Mouse (Mus musculus): ENCODE results near the gene Col4a1. TPM values are rescaled to one million over a fixed set of nuclear protein-coding genes. Genes with fewer than 3 reads are reported as not detected.

Gene Col4a1
- 2.4 and 3.6 TPM in 2 replicates for total RNA-seq (2017)

DNA sequence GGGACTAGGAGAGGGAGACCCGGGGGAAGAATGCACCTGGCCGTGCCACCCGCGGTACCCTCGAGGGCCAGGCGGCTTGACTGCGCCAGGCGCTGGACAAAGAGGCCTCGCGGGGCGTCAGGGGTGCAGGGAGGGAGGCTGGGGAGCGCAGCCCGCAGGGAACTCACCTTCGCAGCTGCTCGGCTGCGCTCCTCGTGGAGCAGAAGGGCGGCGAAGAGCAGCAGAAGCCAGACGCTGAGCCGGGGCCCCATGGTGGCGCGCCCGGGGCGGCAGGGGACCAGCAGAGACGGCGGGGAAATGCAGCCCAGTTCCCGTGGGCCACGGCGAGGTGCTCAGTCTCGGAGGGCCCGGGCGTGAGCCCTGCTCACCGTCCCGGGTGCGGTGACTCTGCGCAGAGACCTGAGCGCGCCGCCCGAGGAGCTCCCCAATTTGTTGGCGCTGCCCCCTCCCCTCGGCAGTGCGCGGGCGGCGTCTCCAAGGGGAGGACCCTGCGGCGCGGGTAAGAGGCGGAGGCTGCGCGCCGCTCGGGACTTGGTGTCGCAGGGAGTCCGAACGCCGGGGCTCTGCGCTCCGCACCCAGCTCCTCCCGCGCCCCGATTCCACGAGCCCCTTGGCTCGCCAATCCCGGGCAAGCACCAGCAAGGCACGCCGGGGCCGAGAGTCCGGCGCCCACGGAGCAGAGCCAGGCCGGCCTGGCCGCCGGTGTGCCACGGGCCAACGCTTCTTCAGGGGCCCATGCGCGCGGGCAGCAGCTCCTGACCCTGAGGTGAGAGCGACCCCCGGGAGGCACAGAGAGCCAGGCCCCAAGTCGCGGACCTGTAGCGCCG, at the start of gene Col4a1, which contains the start of gene Col4a2:
Gene Col4a1, minus strand, starts transcription at position 478 of the 827 bp plus-strand sequence.
Gene Col4a2, plus strand, starts transcription at position 457 of the 827 bp plus-strand sequence.
- peak; percentile 33 for ATAC-seq (replicated peaks; ENCODE audit: low read depth, poor library complexity, severe bottlenecking)

DNA sequence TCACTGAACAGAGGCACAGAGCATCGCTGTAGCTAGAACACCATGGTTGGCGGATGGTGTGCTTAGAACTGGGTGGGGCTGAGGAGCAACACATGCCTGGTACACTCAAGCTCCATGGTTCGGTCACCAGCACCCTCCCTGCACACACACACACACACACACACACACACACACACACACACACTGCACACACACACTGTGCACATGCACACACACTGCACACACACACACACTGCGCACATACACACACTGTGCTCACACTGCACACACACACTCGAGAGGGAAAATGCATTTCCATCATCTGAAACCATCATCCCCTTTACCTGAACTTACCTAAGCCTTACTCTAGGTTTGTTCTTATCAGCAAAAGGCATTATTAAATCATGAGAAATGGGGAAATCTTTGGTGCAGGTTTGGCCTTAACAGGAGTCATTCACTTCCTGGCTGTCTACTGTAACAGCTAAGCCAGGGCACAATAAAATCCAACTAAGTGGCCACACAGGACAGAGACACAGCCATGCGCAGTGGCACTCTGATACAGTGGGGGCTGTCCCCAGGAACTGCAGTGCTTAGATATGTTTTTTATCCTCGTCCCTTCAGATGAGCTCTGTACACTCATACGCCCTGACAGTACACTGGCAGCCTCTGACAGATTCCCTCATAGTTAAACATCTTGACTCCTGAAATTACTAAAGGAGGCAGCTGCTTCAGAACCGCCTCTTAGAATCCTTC, 49.1 kb upstream of the Col4a1 start:
- ATAC-seq (replicated peaks; ENCODE audit: low read depth, poor library complexity, severe bottlenecking): no peak

DNA sequence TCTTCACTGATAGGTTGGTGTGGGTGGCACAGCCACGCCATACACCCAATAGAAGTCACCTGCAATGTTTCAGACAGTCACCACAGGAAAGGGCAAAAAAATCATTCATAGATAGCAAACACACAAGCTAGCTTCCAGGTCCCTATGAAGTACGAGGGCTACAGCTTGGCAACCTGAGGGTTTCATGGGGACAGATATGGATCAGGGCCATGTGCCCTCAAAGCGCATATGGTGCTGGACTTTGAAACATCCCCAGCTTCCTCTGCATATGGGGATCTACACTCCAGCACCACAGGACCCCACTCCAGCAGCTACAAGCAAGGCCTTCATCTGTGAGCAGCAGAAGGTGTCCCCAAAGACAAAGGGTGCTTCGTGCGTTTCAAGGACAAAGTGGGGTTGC, 47.2 kb upstream of the Col4a1 start:
- no peak for ATAC-seq (replicated peaks; ENCODE audit: low read depth, poor library complexity, severe bottlenecking)

DNA sequence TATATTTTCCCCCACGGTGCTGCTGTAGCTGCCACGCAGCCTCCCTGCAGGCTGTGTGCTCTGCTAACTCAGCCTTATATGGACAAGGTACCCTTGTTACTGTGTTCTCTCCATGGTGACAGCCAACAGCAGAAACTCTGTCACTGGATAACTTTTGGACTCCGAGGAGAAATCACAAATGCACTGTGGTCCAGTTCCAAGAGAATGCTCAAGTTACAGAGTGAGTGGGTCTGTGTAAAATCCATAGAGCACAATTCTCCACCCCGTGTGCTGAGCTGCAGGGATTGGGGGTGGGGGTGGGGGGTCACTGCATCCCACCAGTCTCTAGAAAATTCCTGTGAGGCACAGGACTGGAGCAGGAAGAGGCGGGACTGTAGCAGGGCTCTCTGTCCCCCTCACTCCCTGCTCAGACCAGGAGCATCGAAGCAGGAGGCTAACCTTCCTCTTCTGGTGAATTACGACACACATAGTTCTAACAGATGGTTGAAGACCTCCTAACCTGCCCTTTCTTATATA, 45.4 kb upstream of the Col4a1 start:
- ATAC-seq (replicated peaks; ENCODE audit: low read depth, poor library complexity, severe bottlenecking): no peak

DNA sequence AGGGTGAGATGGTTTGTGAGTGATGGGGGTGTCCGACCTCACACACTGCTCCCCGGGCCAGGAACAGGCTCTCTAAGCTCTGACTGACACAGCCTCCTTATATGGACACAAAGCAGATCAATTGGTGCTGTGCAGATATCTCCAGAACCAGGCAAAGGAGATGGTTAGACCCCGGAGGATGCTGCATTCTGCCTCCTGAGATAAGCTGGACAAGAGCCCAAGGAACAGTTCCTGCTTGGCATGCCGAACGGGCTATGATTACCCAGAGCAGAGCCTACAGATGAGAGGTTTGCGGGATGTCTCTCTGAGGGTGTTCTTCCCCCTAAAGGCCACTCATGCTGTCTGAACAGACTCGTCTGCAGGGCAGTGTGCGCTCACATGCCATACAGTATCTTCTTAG, 44.1 kb upstream of the Col4a1 start:
- peak; percentile 89 for ATAC-seq (replicated peaks; ENCODE audit: low read depth, poor library complexity, severe bottlenecking)

DNA sequence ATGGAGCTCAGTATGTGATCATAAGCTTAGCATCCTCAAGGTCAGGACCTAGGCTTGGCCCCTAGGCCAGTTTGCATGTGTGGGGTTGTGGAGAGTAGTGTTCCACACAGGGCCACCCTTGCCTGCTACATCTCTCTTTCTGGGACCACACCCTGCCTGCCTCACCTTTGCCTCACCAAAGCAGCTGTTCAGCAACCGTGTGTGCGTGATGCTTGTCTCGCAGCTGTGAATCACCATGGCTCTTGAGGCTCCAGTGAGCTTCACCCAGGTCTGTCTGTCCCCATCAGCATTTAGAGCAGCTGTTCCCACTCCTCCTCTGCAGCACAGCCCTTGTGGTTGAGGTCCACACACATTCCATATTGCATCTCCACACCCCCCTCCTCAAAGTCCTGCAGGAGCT, 43.3 kb upstream of the Col4a1 start:
- ATAC-seq (replicated peaks; ENCODE audit: low read depth, poor library complexity, severe bottlenecking): no peak

DNA sequence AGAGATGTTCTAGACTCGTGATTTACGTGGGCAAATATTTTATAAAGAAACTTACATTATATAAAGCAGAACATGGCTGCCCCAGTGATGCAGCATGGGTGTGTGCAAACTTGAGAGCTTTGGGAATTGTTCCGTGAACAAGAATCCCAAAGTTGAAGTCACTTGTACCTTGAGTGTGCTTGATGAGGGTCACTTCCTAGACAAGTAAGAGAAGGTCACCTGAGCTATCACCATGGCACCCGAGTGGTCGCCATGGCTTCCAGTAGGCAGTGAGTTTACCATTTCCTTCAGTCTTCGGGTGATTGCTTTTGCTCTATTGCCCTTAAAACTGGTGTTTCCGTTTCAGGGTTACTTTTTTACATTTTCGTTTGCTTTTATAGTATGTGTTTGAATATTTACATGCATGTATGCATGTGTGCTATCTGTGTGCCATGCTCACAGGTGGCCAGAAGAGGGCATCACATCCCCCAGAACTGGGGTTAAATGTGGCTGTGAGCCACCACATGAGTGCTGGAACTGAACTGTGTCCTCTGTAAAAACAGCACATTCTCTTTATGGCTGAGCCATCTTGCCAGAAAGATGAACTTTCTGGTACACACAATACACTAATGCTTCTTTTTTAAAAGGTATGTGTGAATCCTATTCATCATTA, 42.3 kb upstream of the Col4a1 start:
- ATAC-seq (replicated peaks; ENCODE audit: low read depth, poor library complexity, severe bottlenecking): no peak

DNA sequence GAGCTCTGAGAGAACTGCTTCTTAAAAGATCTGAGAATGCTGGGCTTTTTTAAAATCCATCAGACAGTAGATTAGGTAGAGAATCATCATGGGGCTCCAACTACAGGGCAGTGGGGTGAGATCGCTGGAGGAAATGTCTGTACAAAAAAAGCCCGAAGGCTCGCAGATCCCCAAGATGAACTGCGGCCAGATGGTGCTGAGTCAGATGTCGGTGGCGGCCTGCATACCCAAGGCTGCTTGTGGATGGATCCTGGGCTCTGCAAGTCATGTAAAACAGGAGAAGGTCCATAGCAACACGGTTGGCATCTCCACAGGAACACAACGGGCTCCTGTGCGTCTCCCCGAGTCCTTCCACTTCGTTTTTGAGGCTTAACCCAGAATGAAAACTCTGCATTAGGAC, 39.9 kb upstream of the Col4a1 start:
- 0 out of 2 replicates have a peak, but pooled peaks have one; percentile 5 for ATAC-seq (replicated peaks; ENCODE audit: low read depth, poor library complexity, severe bottlenecking)

DNA sequence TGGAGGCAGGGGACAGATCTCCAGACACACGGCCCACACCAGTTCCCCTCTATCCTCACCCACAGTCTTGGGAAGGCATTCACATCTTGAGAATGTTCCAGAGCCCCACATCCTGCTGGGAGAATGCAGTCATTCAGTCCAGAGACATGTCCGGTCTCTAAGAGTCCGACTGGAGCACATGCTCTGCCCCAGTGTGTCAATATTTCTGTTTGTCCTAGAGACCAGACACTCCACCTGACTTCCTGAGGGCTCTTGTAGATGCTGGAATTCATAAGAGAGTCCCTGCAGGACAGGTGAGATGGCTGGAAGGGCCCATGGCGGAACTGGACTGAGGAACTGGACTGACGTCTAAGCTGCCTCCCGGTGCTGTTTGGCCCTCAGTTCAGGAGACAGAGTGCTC, 38.7 kb upstream of the Col4a1 start:
- ATAC-seq (replicated peaks; ENCODE audit: low read depth, poor library complexity, severe bottlenecking): no peak

DNA sequence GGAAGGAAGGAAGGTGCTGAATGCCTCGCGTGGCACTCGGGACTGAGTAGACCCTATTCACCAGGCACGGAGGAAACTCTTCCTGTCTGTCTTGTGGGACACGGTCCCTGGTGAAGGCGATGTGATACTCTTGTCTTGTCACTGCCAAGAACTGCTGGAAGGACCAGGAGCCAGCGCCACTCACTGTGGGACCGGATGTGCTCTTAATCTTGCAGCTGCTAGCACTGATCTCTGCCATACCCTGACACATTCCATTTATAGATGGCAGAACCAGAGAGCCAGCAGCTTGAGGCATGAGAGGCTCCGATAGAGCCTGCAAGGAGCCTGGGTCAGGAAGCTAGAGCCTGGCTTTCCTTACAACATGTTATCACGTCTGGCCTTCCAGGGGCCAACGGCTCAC, 36.0 kb upstream of the Col4a1 start:
- ATAC-seq (replicated peaks; ENCODE audit: low read depth, poor library complexity, severe bottlenecking): no peak

DNA sequence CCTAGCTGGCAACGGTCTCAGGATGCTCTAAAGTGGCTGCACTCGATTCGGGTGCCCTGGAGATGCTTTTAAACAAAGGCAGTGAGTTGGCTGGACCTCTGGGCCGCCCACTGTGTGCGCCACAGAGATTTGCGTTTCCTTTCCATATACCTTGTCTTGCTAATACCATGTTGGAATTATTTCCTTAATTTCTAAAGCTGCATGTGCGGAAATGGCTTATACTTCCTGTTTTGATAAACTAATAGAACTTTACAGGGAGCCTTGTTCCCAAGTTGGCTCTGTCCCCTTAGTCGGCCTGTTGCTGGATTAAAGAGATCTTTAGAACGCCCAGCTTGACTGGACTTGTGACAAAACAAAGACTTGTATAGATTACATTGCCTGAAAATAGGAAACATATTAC, 35.1 kb upstream of the Col4a1 start:
- ATAC-seq (replicated peaks; ENCODE audit: low read depth, poor library complexity, severe bottlenecking): no peak

DNA sequence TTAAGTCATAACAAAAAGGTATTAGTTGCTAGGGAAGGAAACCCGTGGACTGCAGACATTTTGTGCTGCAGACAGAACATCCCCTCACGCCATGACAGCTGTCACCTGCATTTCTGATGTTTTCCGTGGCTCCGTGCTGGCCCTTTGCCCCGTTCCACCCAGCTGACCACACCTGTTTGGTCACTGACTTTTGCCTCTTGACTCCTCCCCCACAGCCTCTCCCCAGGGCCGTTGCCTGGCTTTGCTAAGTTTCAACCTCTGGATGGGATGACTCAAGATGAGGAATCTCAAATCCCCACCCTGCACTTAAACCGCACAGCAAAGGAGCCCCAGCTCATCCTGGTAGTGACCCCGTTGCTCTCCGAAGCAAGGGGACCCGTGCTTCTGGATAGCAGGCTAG, 33.6 kb upstream of the Col4a1 start:
- ATAC-seq (replicated peaks; ENCODE audit: low read depth, poor library complexity, severe bottlenecking): no peak

DNA sequence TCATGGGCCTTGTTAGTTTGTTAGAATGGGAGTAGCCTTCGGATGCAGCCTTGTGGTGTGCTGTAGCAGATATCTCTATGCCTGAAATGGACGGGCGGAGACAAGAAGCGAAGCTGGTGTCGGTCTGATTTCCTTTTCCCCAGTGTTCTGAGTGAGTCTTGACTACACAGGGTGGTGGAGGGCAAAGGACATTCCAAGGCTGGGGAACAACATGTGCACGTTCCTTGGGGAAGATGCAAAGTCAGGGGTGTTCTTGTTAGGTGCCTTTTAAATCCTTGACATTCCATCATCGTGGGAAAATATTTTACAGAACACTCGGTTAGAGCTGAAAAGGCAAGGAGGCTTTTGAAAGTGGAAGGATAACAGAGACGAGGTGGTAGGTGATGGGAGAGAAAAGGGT, 31.8 kb upstream of the Col4a1 start:
- no peak for ATAC-seq (replicated peaks; ENCODE audit: low read depth, poor library complexity, severe bottlenecking)

DNA sequence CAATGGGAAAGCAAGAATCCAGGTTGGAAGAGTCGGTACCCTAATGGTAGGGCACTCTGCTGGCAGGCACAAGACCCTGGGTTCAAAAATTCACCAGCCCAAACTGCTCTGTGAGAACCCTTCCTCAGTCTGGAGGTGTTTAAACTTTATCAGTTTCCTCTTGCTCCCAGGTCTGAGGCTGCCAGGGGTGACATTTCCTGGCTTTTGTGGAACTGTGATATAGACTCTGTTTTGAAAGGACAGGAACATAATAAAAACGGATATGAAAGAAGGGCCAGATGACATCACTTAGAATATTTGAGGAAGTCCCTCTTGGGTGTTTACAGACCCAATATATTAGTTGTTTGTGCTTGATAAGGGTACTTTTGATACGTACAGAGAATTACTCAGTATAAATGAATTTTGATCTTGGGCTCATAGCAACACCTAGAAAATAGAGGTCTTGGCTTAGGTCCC, 28.5 kb upstream of the Col4a1 start:
- ATAC-seq (replicated peaks; ENCODE audit: low read depth, poor library complexity, severe bottlenecking): peak; percentile 78

DNA sequence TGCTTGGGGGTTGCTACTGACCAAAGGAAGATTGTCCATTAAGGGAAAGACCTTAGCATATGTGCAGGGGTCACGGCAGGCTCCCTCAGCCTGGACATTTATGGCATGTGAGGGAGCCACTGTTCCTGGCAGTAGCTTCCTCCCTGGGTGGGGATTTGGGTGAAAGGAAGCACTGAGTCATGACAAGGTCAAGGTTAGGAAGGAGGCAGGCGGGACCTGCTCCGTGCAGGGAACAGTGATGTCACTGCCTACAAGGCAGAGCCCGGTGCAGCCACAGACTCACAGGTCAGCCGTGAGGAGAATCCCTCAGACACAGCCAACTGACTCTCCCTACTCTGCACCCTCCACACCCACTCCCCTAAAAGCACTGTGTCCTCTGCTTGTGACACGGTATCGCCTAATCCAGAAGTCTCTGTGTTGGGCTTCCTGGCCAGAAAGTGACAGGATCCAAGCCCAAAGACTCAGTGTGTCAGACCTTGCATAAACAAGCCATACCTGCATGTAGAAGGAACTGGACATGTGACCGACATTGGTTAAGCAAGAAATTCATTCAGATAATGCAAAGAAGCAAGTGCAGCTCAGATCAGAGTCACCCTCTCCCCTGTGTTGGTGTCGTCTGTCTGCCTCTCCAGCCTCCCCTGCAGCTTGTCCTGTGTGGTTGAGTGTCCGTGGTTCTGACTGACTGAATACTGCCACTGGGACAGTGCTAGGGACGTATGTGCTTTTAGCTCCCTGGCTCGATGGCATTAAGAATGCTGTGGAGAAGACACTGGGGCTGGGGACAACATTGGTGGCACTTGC, 27.9 kb upstream of the Col4a1 start:
- peak; percentile 42 for ATAC-seq (replicated peaks; ENCODE audit: low read depth, poor library complexity, severe bottlenecking)

DNA sequence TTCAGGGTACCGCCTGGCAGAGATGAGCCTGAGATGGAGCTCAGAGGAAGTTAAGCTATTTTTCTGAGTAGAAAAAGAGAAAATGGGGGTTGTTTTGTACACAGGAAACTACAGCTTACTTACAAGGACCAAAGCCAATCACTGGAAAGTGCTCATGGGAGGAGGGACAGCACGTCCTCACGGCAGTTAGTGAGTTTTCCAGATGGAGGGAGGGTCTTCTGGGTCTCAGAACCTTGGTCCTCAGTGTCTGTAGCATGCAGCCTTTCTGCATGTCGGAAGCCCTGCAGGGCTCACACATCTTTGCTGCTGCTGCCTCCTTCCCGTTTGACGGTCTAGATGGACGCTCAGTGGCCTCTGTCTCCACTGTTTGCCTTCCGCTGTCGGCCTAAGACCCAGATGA, 25.9 kb upstream of the Col4a1 start:
- no peak for ATAC-seq (replicated peaks; ENCODE audit: low read depth, poor library complexity, severe bottlenecking)

DNA sequence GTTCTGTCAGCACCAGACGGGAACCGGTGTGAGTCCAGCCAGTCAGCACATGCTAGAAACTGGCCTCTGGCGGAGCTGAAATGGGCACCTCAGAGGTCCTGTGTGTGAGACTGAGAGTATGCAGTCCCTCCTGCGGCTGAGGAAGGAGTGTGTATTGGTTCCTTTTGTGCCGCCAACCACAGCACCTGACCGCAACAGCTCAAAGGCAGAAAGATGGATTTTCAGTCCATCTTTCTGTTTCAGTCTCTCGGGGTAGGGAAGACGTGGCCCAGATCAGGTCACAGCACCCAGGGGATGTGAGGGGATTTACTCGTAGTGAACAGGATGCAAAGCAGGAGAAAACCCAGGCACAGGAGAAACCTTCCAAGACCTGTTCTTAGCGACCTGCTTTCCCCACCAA, 25.0 kb upstream of the Col4a1 start:
- no peak for ATAC-seq (replicated peaks; ENCODE audit: low read depth, poor library complexity, severe bottlenecking)

DNA sequence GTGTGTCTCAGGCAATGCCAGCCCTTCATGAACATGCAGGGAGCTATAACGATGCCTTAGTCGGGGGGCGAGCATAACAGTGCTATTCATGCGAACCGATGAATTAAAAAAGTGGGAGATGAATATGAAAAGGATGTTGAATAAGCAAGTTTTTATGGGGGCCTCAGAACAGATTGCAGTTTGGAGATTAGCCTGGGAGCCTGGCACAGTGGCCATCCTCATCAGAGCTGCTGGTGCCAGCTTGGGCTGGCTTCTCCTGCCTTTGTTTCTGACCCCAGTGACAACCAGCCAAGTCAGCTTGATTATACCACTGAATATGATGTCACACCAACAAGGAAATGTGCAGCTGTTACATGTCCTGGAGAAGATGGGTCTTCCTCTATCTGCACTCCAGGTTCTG, 23.7 kb upstream of the Col4a1 start:
- ATAC-seq (replicated peaks; ENCODE audit: low read depth, poor library complexity, severe bottlenecking): no peak

DNA sequence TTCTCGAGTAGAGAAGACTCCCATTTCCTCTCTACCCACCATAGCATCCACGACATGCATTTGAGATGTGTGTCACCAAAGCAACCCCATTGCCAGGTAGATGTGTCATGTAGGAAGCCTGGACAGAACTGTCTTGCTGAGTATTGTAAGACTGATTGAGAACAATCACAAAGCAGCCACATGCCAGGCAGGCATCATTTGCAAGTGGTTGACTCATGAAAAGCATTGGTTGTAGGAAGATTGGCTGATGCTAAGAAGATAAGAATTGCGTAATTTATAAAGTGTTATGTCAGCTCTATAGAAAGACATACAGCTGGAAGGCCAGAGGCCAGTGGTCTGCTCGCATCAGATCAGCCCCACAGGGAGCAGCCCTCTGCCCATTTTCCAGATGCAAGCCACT, 22.6 kb upstream of the Col4a1 start:
- ATAC-seq (replicated peaks; ENCODE audit: low read depth, poor library complexity, severe bottlenecking): peak; percentile 43

DNA sequence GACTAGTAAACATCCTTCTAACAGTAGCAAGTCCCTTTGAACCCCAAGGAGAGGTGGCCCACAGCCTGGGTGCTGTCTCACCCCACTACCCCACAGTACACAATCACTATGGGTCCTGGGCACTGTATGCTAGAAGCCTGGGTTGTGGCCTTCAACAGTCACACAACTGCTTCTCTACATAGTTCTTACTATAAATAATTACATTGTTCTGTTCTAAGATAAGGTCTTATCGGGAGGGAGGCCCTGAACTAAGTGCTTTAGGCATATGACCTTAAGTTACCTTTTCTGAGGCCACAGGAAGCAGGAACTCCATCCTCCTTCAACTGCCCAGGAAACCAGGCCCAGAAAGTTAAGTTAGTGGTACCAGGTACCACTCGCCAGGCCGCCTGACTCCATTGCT, 21.9 kb upstream of the Col4a1 start:
- ATAC-seq (replicated peaks; ENCODE audit: low read depth, poor library complexity, severe bottlenecking): no peak
